ENCODE assay signal across 8 mouse cellular contexts in genomic region chr2:104027458-104028138, GRCm38 (mm10). TPM values are rescaled to one million over a fixed set of nuclear protein-coding genes. Genes with fewer than 3 reads are reported as not detected.
DNase-seq lines count a peak whose midpoint lies in the region; ATAC-seq and TF ChIP-seq lines count a peak whose summit lies in the region.

Gene Fbxo3, plus strand, starts transcription at chr2:104027721.

- TF ChIP-seq CTCF in cortical plate, adult 2 months (IDR thresholded peaks at IDR 0.05; ENCODE audit: extremely low read depth, insufficient read depth, low read length): no peak

- H3K4me1 ChIP-seq in cortical plate, adult 2 months (ENCODE audit: control insufficient read depth, insufficient read depth, low read length): peaks cover 4% of the 10 kb centered on the region; the same call in 1 of the 2 replicates

- peak within 1 kb of the TSS; percentile 85 for H3K4me3 ChIP-seq in cortical plate, adult 2 months (ENCODE audit: insufficient read depth, low read length)

- peak; percentile 85 for DNase-seq in gastrocnemius, postnatal 10 days
- DNase-seq in induced T-regulatory cell, adult 2 months (ENCODE audit: low read depth): peak; percentile 86
- DNase-seq in left cerebral cortex, adult 8-10 months (ENCODE audit: low spot score in 2 of 2): peak; percentile 69 to 83
- peak; percentile 80 for DNase-seq in right cerebral cortex, adult 18-20 months
- DNase-seq in urinary bladder, postnatal 10 days (ENCODE audit: low spot score): peak; percentile 41

- peak; percentile 57; the same call in 1 of the 2 replicates for TF ChIP-seq POLR2A in cortical plate, adult 2 months (IDR thresholded peaks at IDR 0.05; ENCODE audit: extremely low read depth, insufficient read depth, low read length)

- H3K27ac ChIP-seq in cortical plate, adult 2 months (ENCODE audit: insufficient read depth, low read length): peak within 1 kb of the TSS; percentile 76

- peak; percentile 71 for ATAC-seq in activated CD4-positive, CD25-positive, alpha-beta regulatory T cell, adult 4 months
- peak; percentile 87 for ATAC-seq in megakaryocyte, adult 5-6 weeks (ENCODE audit: poor library complexity, severe bottlenecking)

RNA-seq across cellular contexts. Expression of gene Fbxo3, which starts in this region (rescaled TPM):
- polyA plus RNA-seq in activated CD4-positive, CD25-positive, alpha-beta regulatory T cell, adult 4 months (2017; shearing (Covaris generic)): 10 to 100 TPM; 44.4 to 46.3 TPM
- 55.0 and 55.4 TPM in 2 replicates for polyA plus RNA-seq in cortical plate, adult 2 months (2012; rRNA removed)
- total RNA-seq in gastrocnemius, postnatal 10 days (2021): 10 to 100 TPM; 48.8 to 51.2 TPM
- total RNA-seq in left cerebral cortex, adult 8-10 months (2022): 10 to 100 TPM; 56.7 to 61.0 (median 58.2) TPM
- 49.8 and 54.2 TPM in 2 replicates for total RNA-seq in megakaryocyte, adult 5-6 weeks (2015)
- total RNA-seq in megakaryocyte, adult 5-6 weeks (2017): 49.2 and 49.9 TPM in 2 replicates

Comparison
In these comparisons a context has a peak if more than half of its experiments do, and no peak if none do; other contexts are left out.
1. Peak in every context shown above with its lines: DNase-seq, ATAC-seq, H3K4me3 ChIP-seq and H3K27ac ChIP-seq.